Mouse (Mus musculus): ENCODE data around the gene Ddah2. TPM values are rescaled to one million over a fixed set of nuclear protein-coding genes. Genes with fewer than 3 reads are reported as not detected.

Gene Ddah2
- polyA plus RNA-seq, 1 experiment = 59.5 TPM

DNA sequence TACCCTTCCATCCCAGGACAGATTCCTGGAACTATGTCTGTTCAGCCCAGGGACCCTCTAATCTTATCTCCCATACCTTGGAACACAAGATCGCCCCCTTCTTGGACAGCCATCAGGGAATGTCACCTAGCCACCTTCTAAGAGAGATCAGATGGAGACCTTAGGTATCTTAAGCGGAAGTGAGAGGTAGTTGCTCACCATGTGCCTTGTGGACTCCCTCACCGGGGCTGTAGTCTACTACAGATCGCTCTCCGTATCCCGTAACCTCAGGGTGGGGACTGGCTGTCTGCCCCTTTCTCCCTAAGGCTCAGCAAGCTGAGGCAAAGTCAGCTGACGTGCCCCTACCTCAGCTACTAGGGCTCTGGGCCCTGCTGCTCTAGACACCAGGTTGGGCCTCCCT is 45.2 kb downstream of the Ddah2 start:
- TF ChIP-seq POLR2A (IDR thresholded peaks at IDR 0.05; ENCODE audit: borderline replicate concordance, insufficient read depth, low read length) = no peak
- TF ChIP-seq CTCF (IDR thresholded peaks at IDR 0.05; ENCODE audit: borderline replicate concordance, insufficient read depth, low read depth, low read length) = no peak
- Histone ChIP-seq H3K4me1 (ENCODE audit: control insufficient read depth, insufficient read depth, low read length) (peaks cover 63% of the 10 kb centered on the region), H3K27ac (ENCODE audit: insufficient read depth, low read length) (no peak overlapping the region), H3K4me3 (replicated peaks; ENCODE audit: insufficient read depth, low read depth, low read length) (no peak overlapping the region), H3K27me3 (ENCODE audit: control insufficient read depth, insufficient read depth, low read length) (no peaks in the 10 kb centered on the region)
- DNase-seq = no peak
- 84% methylated on average over 7 of the region's 7 CpGs for WGBS

DNA sequence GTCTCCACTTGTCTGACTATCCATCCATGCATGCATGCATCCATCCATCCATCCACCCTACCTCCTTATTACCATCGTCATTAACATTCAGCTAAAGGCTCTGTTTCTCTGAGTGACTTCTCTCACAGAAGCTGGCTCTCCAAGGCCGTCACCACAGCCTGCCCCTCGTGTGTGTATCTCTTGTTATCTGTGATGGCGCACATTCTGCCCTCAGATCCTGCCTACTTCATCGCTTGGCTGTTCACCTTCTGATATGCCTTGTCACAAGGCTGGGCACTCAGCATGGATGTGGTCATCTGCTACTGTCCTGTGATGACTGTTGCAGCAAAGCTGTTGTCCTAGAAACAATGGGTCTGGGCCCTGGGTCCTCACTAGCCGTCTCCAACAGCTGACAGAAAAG is 45.9 kb downstream of the Ddah2 start:
- Histone ChIP-seq H3K4me1 (ENCODE audit: control insufficient read depth, insufficient read depth, low read length) (peaks cover 57% of the 10 kb centered on the region), H3K4me3 (replicated peaks; ENCODE audit: insufficient read depth, low read depth, low read length) (no peak overlapping the region), H3K27ac (ENCODE audit: insufficient read depth, low read length) (peak overlapping the region; percentile 23; the same call in 1 of the 2 replicates), H3K27me3 (ENCODE audit: control insufficient read depth, insufficient read depth, low read length) (no peaks in the 10 kb centered on the region)
- 61% methylated on average over 6 of the region's 6 CpGs for WGBS
- no peak for DNase-seq
- TF ChIP-seq POLR2A (IDR thresholded peaks at IDR 0.05; ENCODE audit: borderline replicate concordance, insufficient read depth, low read length) (no peak), CTCF (IDR thresholded peaks at IDR 0.05; ENCODE audit: borderline replicate concordance, insufficient read depth, low read depth, low read length) (no peak)

DNA sequence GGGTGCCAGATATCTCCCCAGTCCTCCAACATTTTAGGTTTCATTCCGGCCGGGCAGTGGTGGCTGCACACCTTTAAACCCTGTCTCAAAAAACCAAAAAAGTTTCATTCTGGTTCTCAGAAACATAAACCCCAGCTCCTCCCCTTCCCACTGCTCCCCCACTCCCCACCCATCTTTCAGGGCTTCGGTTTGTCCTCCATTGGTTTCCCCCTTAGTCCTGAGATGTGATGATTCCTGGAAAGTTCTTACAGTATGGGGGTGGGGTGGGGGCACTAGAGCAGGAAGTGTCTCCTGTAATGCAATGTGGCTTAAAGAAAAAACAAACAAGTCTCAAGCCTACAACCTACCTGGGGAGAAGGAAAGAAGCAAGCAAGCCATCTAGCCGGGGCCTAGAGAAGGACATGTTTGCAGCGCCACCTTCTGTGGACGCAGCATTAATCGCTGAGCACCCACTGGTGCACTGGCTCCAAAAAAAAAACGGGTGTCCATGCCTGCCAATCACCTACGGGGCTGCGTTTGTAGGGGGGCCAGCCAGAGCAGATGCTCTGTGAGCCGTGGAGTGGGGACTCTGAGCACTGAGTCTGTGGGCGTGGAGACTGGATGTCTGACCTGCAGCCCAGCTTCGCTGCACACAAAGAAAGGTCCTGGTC is 47.0 kb downstream of the Ddah2 start:
- 6% methylated on average over 13 of the region's 13 CpGs for WGBS
- peak; percentile 76 to 77 for DNase-seq
- H3K27me3 ChIP-seq (ENCODE audit: control insufficient read depth, insufficient read depth, low read length) = no peaks in the 10 kb centered on the region
- TF ChIP-seq POLR2A (IDR thresholded peaks at IDR 0.05; ENCODE audit: borderline replicate concordance, insufficient read depth, low read length) (no peak), CTCF (IDR thresholded peaks at IDR 0.05; ENCODE audit: borderline replicate concordance, insufficient read depth, low read depth, low read length) (peak; percentile 77)
- peaks cover 46% of the 10 kb centered on the region for H3K4me1 ChIP-seq (ENCODE audit: control insufficient read depth, insufficient read depth, low read length)
- no peak overlapping the region for H3K4me3 ChIP-seq (replicated peaks; ENCODE audit: insufficient read depth, low read depth, low read length)
- peak overlapping the region; percentile 62 for H3K27ac ChIP-seq (ENCODE audit: insufficient read depth, low read length)

GRCm38 (mm10) chr17:35106522-35106921 is 47.7 kb downstream of the Ddah2 start:
- DNase-seq = no peak
- peaks cover 41% of the 10 kb centered on the region for H3K4me1 ChIP-seq (ENCODE audit: control insufficient read depth, insufficient read depth, low read length)
- WGBS = 65% methylated on average over 3 of the region's 3 CpGs
- peak overlapping the region; percentile 62; the same call in 1 of the 2 replicates for H3K27ac ChIP-seq (ENCODE audit: insufficient read depth, low read length)
- no peaks in the 10 kb centered on the region for H3K27me3 ChIP-seq (ENCODE audit: control insufficient read depth, insufficient read depth, low read length)
- no peak overlapping the region for H3K4me3 ChIP-seq (replicated peaks; ENCODE audit: insufficient read depth, low read depth, low read length)
- TF ChIP-seq POLR2A (IDR thresholded peaks at IDR 0.05; ENCODE audit: borderline replicate concordance, insufficient read depth, low read length) (no peak), CTCF (IDR thresholded peaks at IDR 0.05; ENCODE audit: borderline replicate concordance, insufficient read depth, low read depth, low read length) (no peak)

GRCm38 (mm10) chr17:35108097-35108496 is 49.3 kb downstream of the Ddah2 start, which contains the start of gene Ly6g5c:
Gene Ly6g5c, plus strand, starts transcription at chr17:35108279.
- no peaks in the 10 kb centered on the region for H3K27me3 ChIP-seq (ENCODE audit: control insufficient read depth, insufficient read depth, low read length)
- TF ChIP-seq POLR2A (IDR thresholded peaks at IDR 0.05; ENCODE audit: borderline replicate concordance, insufficient read depth, low read length) (no peak), CTCF (IDR thresholded peaks at IDR 0.05; ENCODE audit: borderline replicate concordance, insufficient read depth, low read depth, low read length) (no peak)
- peaks cover 28% of the 10 kb centered on the region for H3K4me1 ChIP-seq (ENCODE audit: control insufficient read depth, insufficient read depth, low read length)
- peak; percentile 60 to 72 for DNase-seq
- no peak within 1 kb of the TSS for H3K4me3 ChIP-seq (replicated peaks; ENCODE audit: insufficient read depth, low read depth, low read length)
- H3K27ac ChIP-seq (ENCODE audit: insufficient read depth, low read length) = no peak within 1 kb of the TSS
- WGBS = 15% methylated on average over 6 of the region's 6 CpGs

Other genes with a start within 250 kb of the Ddah2 start
- gene Stk19, start 222.1 kb upstream of the Ddah2 start, polyA plus RNA-seq (2012; rRNA removed) = 52.9 TPM in 2 replicates
- gene Dxo, start 222.0 kb upstream of the Ddah2 start, polyA plus RNA-seq (2012; rRNA removed) = 59.6 and 62.5 TPM in 2 replicates
- gene Skiv2l, start 208.8 kb upstream of the Ddah2 start, polyA plus RNA-seq (2012; rRNA removed) = 77.4 and 87.2 TPM in 2 replicates
- gene Nelfe, start 208.6 kb upstream of the Ddah2 start, polyA plus RNA-seq (2012; rRNA removed) = 47.2 and 47.9 TPM in 2 replicates
- 0.14 and 0.20 TPM in 2 replicates for gene Cfb, start 196.5 kb upstream of the Ddah2 start, polyA plus RNA-seq (2012; rRNA removed)
- gene Zbtb12, start 179.6 kb upstream of the Ddah2 start, polyA plus RNA-seq (2012; rRNA removed) = 8.2 and 8.3 TPM in 2 replicates
- gene Gm20547, start 177.0 kb upstream of the Ddah2 start, polyA plus RNA-seq (2012; rRNA removed) = 0.08 and 0.10 TPM in 2 replicates
- 2.3 and 2.9 TPM in 2 replicates for gene C2, start 160.8 kb upstream of the Ddah2 start, polyA plus RNA-seq (2012; rRNA removed)
- 174 and 182 TPM in 2 replicates for gene Ehmt2, start 160.6 kb upstream of the Ddah2 start, polyA plus RNA-seq (2012; rRNA removed)
- gene Slc44a4, start 144.6 kb upstream of the Ddah2 start, polyA plus RNA-seq (2012; rRNA removed) = 0.05 TPM in 1 of 2 replicates, not detected in the other
- gene Neu1, start 127.8 kb upstream of the Ddah2 start, polyA plus RNA-seq (2012; rRNA removed) = 58.7 and 60.9 TPM in 2 replicates
- 4.6 and 9.2 TPM in 2 replicates for gene Hspa1b, start 99.8 kb upstream of the Ddah2 start, polyA plus RNA-seq (2012; rRNA removed)
- not detected in 2 replicates for gene Gm20481, start 89.1 kb upstream of the Ddah2 start, polyA plus RNA-seq (2012; rRNA removed)
- 10.5 and 14.9 TPM in 2 replicates for gene Hspa1a, start 86.9 kb upstream of the Ddah2 start, polyA plus RNA-seq (2012; rRNA removed)
- 0.49 and 0.89 TPM in 2 replicates for gene Hspa1l, start 86.3 kb upstream of the Ddah2 start, polyA plus RNA-seq (2012; rRNA removed)
- 56.2 and 63.7 TPM in 2 replicates for gene Lsm2, start 77.2 kb upstream of the Ddah2 start, polyA plus RNA-seq (2012; rRNA removed)
- gene Vars, start 58.0 kb upstream of the Ddah2 start, polyA plus RNA-seq (2012; rRNA removed) = 65.3 and 77.0 TPM in 2 replicates
- gene Vwa7, start 42.5 kb upstream of the Ddah2 start, polyA plus RNA-seq (2012; rRNA removed) = 25.5 and 30.1 TPM in 2 replicates
- 2.0 and 2.3 TPM in 2 replicates for gene Sapcd1, start 31.0 kb upstream of the Ddah2 start, polyA plus RNA-seq (2012; rRNA removed)
- gene Msh5, start 12.3 kb upstream of the Ddah2 start, polyA plus RNA-seq (2012; rRNA removed) = 4.3 and 5.5 TPM in 2 replicates
- gene Clic1, start 9.1 kb upstream of the Ddah2 start, polyA plus RNA-seq (2012; rRNA removed) = 41.2 and 42.9 TPM in 2 replicates
- gene Ly6g6c, start 6.4 kb downstream of the Ddah2 start, polyA plus RNA-seq (2012; rRNA removed) = 0.11 and 0.15 TPM in 2 replicates
- gene Mpig6b, start 7.1 kb downstream of the Ddah2 start, polyA plus RNA-seq (2012; rRNA removed) = 0.25 and 0.43 TPM in 2 replicates
- gene Ly6g6e, start 17.9 kb downstream of the Ddah2 start, polyA plus RNA-seq (2012; rRNA removed) = 5.3 and 6.3 TPM in 2 replicates
- 8.5 and 10.4 TPM in 2 replicates for gene Ly6g6d, start 19.0 kb downstream of the Ddah2 start, polyA plus RNA-seq (2012; rRNA removed)
- gene Ly6g6f, start 26.6 kb downstream of the Ddah2 start, polyA plus RNA-seq (2012; rRNA removed) = 0.86 and 1.1 TPM in 2 replicates
- 337 and 394 TPM in 2 replicates for gene Abhd16a, start 30.2 kb downstream of the Ddah2 start, polyA plus RNA-seq (2012; rRNA removed)
- 0.28 TPM in 1 of 2 replicates, not detected in the other for gene Ly6g5c, start 49.2 kb downstream of the Ddah2 start, polyA plus RNA-seq (2012; rRNA removed)
- gene Ly6g5b, start 56.4 kb downstream of the Ddah2 start, polyA plus RNA-seq (2012; rRNA removed) = 2.2 and 3.4 TPM in 2 replicates
- gene Gpank1, start 62.4 kb downstream of the Ddah2 start, polyA plus RNA-seq (2012; rRNA removed) = 32.7 TPM in 2 replicates
- 231 TPM in 2 replicates for gene Csnk2b, start 63.0 kb downstream of the Ddah2 start, polyA plus RNA-seq (2012; rRNA removed)
- 12.3 and 14.6 TPM in 2 replicates for gene D17H6S53E, start 67.3 kb downstream of the Ddah2 start, polyA plus RNA-seq (2012; rRNA removed)
- gene Apom, start 73.0 kb downstream of the Ddah2 start, polyA plus RNA-seq (2012; rRNA removed) = 0.21 and 0.28 TPM in 2 replicates
- 211 and 226 TPM in 2 replicates for gene Bag6, start 76.1 kb downstream of the Ddah2 start, polyA plus RNA-seq (2012; rRNA removed)
- gene Prrc2a, start 105.9 kb downstream of the Ddah2 start, polyA plus RNA-seq (2012; rRNA removed) = 277 and 289 TPM in 2 replicates
- 2.1 and 4.1 TPM in 2 replicates for gene Aif1, start 117.0 kb downstream of the Ddah2 start, polyA plus RNA-seq (2012; rRNA removed)
- gene Lst1, start 129.4 kb downstream of the Ddah2 start, polyA plus RNA-seq (2012; rRNA removed) = 2.8 and 3.2 TPM in 2 replicates
- gene Ltb, start 135.4 kb downstream of the Ddah2 start, polyA plus RNA-seq (2012; rRNA removed) = 0.34 and 0.38 TPM in 2 replicates
- not detected in 2 replicates for gene Tnf, start 143.0 kb downstream of the Ddah2 start, polyA plus RNA-seq (2012; rRNA removed)
- 0.11 and 0.13 TPM in 2 replicates for gene Lta, start 146.3 kb downstream of the Ddah2 start, polyA plus RNA-seq (2012; rRNA removed)
- not detected in 2 replicates for gene Gm16181, start 161.8 kb downstream of the Ddah2 start, polyA plus RNA-seq (2012; rRNA removed)
- gene Atp6v1g2, start 174.6 kb downstream of the Ddah2 start, polyA plus RNA-seq (2012; rRNA removed) = 628 TPM in 2 replicates
- gene Nfkbil1, start 176.8 kb downstream of the Ddah2 start, polyA plus RNA-seq (2012; rRNA removed) = 12.7 and 13.2 TPM in 2 replicates
- 438 and 458 TPM in 2 replicates for gene Ddx39b, start 182.7 kb downstream of the Ddah2 start, polyA plus RNA-seq (2012; rRNA removed)
- gene H2-D1, start 203.7 kb downstream of the Ddah2 start, polyA plus RNA-seq (2012; rRNA removed) = 174 and 183 TPM in 2 replicates

Measured in cerebellum, adult 2 months (tissue).